Mouse (Mus musculus) myocyte (in vitro differentiated cells): ENCODE data around the gene Aqp2.

Experiments
- E2F4 ChIP-seq: IDR thresholded peaks from one replicate; pipeline ENCODE4 v1.6.1; 2011; ENCODE audit warnings: mild to moderate bottlenecking, control low read depth, moderate library complexity; ENCODE audit not compliant: insufficient read depth
- MYOD1 ChIP-seq, 3 experiments: IDR thresholded peaks; one replicate each; pipeline ENCODE4 v1.6.1; 2011; ENCODE audit warnings: control low read depth in 2 of 3, low read depth in 2 of 3, mild to moderate bottlenecking in 2 of 3, moderate library complexity in 1 of 3; ENCODE audit not compliant: insufficient read length in 2 of 3, control insufficient read depth in 1 of 3
- MYOG ChIP-seq, 3 experiments: IDR thresholded peaks; one replicate each; pipeline ENCODE4 v1.6.1; 2011; ENCODE audit warnings: control low read depth in 2 of 3, low read depth in 2 of 3, mild to moderate bottlenecking in 2 of 3; ENCODE audit not compliant: insufficient read length in 2 of 3, control insufficient read depth in 1 of 3, insufficient read depth in 1 of 3
- POLR2A ChIP-seq: IDR thresholded peaks from one replicate; pipeline ENCODE4 v1.6.1; 2011; ENCODE audit warnings: low read depth, mild to moderate bottlenecking, control low read depth, moderate library complexity; ENCODE audit not compliant: insufficient read length
- POLR2AphosphoS2 ChIP-seq: IDR thresholded peaks from one replicate; pipeline ENCODE4 v1.6.1; 2011; ENCODE audit warnings: low read depth, control low read depth; ENCODE audit not compliant: insufficient read length
- TCF12 ChIP-seq: IDR thresholded peaks from one replicate; pipeline ENCODE4 v1.6.1; 2011; ENCODE audit warnings: mild to moderate bottlenecking, control low read depth; ENCODE audit not compliant: poor library complexity, insufficient read depth, severe bottlenecking
- TCF3 ChIP-seq: IDR thresholded peaks from one replicate; pipeline ENCODE4 v1.6.1; 2011; ENCODE audit warnings: low read depth, control low read depth; ENCODE audit not compliant: insufficient read length
- USF1 ChIP-seq: IDR thresholded peaks from one replicate; pipeline ENCODE4 v1.6.1; 2011; ENCODE audit warnings: low read depth, mild to moderate bottlenecking, control low read depth, moderate library complexity

DNA sequence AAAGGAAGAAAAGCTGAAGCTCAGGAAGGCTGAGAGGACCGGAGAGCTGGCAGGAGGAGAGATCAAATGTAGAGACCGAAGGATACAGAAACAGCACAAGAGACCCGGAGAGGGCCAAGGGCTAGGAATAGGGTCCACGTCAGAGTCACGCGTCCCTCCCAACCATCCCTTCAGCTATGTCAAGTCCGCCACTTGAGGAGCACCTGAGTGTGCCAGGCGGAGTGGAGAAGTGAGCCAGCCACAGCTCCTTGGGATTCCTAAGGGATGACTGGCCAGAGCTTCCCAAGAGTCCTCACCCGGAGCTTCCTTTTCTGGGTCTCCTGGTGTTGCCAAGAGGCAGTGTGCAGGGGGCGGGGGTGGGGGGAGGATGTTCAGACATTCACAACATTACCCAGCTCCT, 16.1 kb downstream of the Aqp2 start:
- TF ChIP-seq POLR2A: no peak
- TF ChIP-seq MYOD1 (IDR thresholded peaks at IDR 0.05; ENCODE audit: control insufficient read depth in 1 of 3, insufficient read length in 2 of 3, low read depth in 2 of 3): no peak
- TF ChIP-seq USF1: no peak
- no peak for TF ChIP-seq E2F4
- TF ChIP-seq TCF3: no peak
- TF ChIP-seq POLR2AphosphoS2: no peak
- TF ChIP-seq TCF12: no peak
- no peak for TF ChIP-seq MYOG (IDR thresholded peaks at IDR 0.05; ENCODE audit: control insufficient read depth in 1 of 3, insufficient read depth in 1 of 3, insufficient read length in 2 of 3, low read depth in 2 of 3)
